Mouse (Mus musculus): ENCODE measurements at regions not wholly inside any gene's neighbourhood (a gene's known extent, or its start where the extent isn't known, plus 50 kb on each side); places are given as distances from the start of the nearest gene placed in this dataset.

DNA sequence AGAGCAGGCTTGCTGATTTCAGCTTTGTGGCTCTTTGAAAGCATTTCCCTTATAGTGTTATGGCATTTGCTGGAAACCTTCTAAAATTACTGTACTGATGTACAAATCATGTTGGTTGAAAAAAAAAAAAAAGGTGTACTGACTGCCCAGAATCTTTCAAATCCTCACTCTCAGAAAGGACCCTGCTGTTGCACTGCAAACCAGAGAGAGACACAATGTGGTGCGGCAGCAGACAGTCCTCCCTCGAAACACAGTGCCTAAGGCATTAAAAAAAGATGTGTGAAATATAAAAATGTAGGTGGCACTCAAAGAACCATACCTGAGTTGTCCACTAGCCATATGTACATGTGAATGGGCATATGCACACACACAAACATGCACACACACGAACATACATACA is 128.3 kb downstream of the Actr3 start:
- intact Hi-C loops (cut with DNase I), result no loop called here
- DNase-seq, result no peak

GRCm38 (mm10) chr1:125298520-125299090 is 136.9 kb downstream of the Actr3 start:
- intact Hi-C loops (cut with DNase I), result no loop called here

GRCm38 (mm10) chr1:125295646-125296045 is 139.9 kb downstream of the Actr3 start:
- intact Hi-C loops (cut with DNase I), result no loop called here
- DNase-seq, result no peak

More at GRCm38 (mm10) chr1:125298520-125299090, 136.9 kb downstream of the Actr3 start:
- no peak for DNase-seq

DNA sequence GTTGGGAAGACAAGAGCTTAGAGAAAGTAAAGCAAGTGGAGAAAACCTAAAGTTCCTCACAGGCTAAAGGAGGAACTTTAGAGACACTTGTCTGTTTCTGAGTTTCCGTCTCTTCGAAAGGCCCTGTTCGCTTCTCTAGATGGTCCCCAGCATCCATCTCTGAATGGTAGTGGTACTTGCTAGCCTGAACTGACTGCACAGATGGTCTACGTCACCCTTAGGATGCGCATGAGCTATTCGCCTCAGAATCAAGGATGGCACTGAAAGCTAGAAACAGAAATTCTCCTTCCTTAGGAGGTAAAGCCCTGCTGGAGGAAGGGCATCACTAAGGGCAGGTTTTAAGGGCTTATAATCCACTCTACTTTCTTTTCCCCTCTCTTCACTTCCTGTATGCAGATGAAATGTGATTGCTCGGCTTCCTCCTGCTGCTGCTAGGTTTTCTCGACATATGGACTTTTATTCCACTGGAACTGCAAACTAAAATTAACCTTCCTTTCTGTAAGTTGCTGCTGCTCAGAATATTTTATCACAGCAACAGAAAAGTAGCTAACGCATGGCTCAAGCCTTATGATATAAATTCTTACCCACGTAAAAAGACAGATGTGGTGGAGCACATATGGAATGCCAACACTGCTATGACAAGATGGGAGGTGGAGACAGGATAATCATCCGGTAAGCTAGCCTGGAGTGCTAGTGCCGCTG is 145.1 kb downstream of the Actr3 start:
- no peak for DNase-seq
- intact Hi-C loops (cut with DNase I), result no loop called here

DNA sequence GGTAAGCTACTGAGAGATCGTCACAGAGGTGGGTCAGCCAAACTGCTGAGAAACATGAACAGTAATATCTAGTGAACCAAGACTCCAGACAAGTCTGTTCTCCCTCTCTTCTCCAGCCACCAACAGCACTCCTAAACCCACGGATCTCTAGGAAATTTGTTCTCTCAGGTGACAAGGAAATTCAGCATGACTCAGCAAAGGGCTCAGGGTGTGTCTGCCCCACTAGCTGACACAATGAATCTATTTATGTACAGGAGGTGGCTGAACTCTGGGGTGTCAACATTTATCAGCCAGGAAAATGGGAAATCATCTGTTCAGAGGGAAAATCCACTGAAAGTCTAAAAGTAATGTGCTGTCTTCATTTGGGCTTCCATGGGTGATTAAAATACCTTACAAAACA is 149.2 kb downstream of the Actr3 start:
- intact Hi-C loops (cut with DNase I), result no loop called here
- DNase-seq, result no peak

DNA sequence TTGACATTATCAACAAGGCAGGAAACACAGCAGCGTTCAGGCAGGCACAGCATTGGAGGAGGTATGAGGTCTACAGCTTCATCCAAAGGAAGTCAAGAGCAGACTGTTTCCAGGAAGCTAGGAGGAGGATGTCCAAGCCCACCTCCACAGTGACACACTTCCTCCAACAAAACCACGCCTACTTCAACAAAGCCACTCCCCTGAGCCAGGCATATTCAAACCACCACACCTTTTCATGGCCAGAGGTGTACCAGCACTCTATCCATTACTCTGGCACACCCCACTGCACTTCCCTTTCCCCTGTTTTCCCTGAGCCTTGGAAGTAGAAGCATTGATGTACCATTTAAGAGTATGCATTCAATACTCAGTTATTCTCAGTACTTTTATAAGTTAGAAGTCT is 150.8 kb downstream of the Actr3 start:
- intact Hi-C loops (cut with DNase I), result no loop called here
- DNase-seq, result no peak

DNA sequence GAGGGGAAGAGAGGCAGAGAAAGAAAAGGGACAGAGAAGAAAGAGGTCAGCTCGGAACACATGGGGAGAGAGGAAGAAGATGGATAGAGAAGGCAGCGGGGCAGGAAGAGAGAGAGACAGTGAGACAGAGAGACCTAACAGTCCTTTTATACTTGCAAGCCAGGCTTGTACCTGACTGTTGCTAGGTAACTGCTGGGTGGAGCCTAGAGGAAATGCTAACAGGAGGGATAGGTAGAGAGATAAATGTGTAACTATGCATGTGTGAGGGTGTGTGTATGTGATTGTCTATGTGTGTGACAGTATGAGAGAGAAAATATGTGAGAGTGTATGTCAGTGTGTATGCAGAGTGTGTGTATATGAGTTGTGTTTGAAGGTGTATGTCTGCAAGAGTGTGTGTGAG is 161.8 kb downstream of the Actr3 start:
- no peak for DNase-seq
- intact Hi-C loops (cut with DNase I), result no loop called here

DNA sequence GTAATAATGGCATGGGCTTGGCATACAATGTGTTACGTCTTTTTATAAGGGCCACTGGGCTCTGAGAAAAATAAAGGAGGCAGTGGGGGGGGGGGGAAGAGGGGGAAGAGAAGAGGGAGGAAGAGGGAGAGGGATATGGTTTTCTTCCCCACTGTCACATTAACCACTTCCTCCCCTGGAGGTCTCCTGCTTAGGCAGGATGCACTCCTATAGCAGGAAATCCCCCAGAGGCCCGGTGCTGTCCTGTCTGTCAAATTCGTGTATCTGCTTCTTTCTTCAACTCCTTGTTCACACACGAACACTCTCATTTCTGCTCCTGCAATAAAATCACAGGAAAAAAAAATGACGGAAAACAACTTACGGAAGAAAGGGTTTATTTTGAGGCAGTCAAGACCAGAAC is 171.8 kb downstream of the Actr3 start:
- intact Hi-C loops (cut with DNase I), result no loop called here
- no peak for DNase-seq

DNA sequence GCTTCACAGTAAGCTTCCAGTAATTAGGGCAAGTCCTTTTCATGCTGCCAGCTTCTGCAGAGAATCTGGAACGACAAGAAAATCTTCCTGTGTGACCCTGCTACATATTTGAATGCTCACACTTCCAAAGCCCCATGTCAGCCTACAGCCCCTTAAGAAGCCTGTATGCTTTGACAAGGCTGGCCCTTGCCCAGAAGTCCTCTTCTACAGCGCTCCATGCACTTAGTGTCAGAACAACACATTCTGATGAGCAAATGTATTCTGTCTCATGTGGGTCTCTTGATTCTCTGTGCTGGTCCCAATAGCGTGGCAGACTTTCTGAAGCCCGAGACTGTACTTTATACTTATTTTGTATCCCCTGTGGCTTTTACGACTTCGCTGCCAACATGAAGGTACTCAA is 172.5 kb downstream of the Actr3 start:
- intact Hi-C loops (cut with DNase I), result no loop called here
- no peak for DNase-seq

DNA sequence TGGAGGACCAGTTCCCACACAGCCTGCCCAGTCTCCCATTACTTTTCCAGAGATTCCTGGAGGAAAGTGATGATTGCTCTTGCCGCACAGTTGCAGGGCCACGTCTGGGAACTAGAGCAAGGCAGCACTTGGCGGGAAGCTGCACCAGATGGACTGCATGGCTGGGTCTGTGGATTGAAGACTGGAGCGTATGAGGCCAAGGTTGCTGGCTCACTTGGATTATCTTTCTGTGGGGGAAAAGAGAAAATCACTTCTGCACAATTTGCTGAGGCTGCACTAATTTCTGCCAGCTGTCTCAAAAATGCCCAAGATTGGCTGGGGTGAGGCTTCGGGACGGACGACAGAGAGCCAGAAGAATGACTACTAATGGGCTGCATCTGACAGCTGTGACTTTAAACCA is 193.2 kb downstream of the Actr3 start:
- peak in 1 of 2 experiments; percentile 0 for DNase-seq
- intact Hi-C loops (cut with DNase I), result no loop called here

DNA sequence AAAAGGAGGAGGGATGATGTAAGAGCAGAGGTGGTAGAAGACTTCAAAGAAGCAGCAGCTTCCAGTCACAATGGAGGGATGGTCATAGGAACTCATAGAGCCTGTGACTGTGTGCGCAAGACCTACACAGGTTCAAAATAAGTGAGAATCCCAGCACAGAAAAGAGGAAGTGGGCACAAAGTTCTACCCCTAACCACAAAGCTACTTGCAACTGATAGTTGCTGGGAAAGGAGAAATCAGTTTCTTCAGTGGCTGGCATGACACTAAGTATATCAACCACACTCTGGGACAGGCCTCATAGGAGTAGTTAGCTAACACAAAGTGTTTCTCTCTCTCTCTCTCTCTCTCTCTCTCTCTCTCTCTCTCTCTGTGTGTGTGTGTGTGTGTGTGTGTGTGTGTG is 193.8 kb downstream of the Actr3 start:
- no peak for DNase-seq
- intact Hi-C loops (cut with DNase I), result no loop called here

DNA sequence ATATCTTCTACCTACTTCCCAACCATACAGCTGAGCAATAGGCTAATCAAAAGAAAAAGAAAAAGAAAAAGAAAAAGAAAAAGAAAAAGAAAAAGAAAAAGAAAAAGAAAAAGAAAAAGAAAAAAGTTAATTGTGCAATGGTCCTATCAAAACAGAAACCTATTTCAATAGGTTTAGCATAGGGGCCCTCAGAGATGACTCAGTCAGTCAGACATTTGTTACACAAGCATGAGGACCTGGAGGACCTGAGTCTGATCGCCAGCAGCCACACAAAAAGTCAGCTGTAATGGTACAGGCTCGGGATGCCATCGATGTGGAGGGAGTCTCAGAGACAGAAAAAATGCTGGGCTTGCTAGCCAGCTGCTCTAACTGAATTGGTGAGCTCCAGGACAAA is 197.9 kb downstream of the Actr3 start:
- DNase-seq, result no peak
- intact Hi-C loops (cut with DNase I), result no loop called here

GRCm38 (mm10) chr1:125236948-125237594 is 198.5 kb downstream of the Actr3 start:
- no peak for DNase-seq
- intact Hi-C loops (cut with DNase I), result no loop called here

GRCm38 (mm10) chr1:125234747-125235146 is 200.8 kb downstream of the Actr3 start:
- intact Hi-C loops (cut with DNase I), result no loop called here
- DNase-seq, result no peak

- intact Hi-C loops (cut with DNase I), result no loop called here
- no peak for DNase-seq
These were observed 212.2 kb downstream of the Actr3 start for GRCm38 (mm10) chr1:125223370-125223769.

GRCm38 (mm10) chr1:125216192-125216591 is 219.3 kb downstream of the Actr3 start:
- no peak for DNase-seq
- intact Hi-C loops (cut with DNase I), result no loop called here

DNA sequence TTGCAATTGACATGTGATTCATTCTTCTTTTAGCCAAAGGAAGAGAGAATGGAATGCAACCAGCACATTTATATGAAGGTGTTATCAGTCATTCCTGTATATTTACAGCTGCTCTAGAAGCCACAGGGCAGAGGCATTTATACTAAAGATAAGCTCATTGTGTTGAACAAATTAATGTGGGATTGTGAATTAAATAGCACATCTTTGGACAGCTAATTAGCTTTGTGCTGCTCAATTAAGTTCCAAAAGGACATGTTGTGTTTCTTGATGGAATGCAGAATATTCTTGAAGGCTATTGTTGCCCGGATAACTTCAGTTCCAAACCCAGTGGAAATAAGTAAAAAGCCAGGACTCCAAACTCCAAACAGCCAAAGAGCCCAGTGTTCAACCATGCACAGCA is 248.4 kb downstream of the Actr3 start:
- no peak for DNase-seq
- intact Hi-C loops (cut with DNase I), result no loop called here

DNA sequence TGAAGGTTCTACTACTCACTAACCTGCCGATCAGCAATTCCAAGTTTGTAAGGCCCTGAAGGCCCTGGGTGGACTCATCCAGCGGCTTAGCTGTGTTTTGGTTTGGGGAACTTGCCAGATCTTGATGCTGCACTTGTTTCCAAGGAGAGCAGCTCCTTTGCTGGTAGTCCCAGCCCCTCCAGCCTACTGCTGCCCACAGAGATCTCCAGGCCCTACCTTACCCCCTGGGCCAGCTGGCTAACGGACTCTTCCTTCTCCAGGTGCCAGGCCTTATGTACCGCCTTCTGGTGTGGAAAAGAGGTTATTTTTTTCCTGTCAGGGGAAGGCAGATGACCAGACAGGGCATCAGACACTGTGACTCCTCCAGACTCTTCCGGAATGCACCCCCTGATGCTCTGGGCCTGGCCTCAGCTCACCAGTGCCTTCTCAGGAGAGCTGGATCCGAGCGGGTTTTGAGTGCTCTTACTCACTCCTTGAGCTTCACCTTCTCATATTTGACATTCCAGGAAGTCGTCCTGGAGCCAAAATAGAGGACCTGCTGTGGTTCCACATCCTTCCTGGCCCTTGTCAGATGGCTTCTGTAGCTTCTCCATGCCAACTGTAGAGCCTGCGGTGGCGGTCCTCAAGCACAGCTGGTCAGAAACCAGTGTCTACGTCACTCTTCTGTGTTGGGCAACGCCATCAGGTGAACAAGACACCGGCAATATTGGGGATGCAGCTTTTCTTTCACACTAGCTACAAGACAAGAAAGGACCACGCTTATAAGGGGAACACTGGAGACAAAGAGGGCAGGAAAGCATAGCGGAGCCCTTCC is 259.2 kb downstream of the Actr3 start:
- no peak for DNase-seq
- intact Hi-C loops (cut with DNase I), result no loop called here

DNA sequence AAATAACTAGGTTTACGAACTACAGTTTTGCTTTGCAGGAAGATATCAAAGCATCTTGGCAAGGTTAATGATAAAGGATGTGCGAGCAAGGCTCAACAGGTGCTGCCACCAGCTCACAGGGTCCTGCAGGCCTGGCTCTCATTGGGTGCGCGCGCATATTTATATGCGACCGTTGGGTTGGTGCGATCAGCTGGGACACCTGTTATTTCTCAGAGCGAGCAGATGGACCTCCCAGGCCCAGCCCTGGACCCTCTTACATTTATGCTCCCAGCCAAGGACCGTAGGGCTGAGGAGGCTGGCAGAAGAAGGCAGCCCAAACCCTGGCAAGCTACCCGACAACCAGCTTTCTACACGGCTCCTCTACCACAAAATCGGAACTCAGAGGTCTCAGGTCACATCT is 260.8 kb downstream of the Actr3 start:
- DNase-seq, result no peak
- intact Hi-C loops (cut with DNase I), result no loop called here

- intact Hi-C loops (cut with DNase I), result no loop called here
- DNase-seq, result no peak
These were observed 263.1 kb downstream of the Actr3 start for GRCm38 (mm10) chr1:125172474-125172873.

GRCm38 (mm10) chr1:125165226-125165625 is 270.3 kb downstream of the Actr3 start:
- DNase-seq, result no peak
- intact Hi-C loops (cut with DNase I), result no loop called here

All from heart, postnatal 14 days (tissue).